Mouse (Mus musculus) kidney, adult 8-10 months (tissue): ENCODE measurements at regions not wholly inside any gene's neighbourhood (a gene's known extent, or its start where the extent isn't known, plus 50 kb on each side); places are given as distances from the start of the nearest gene placed in this dataset.
"Not testable (repeated sequence)": the region's sequence is repeated elsewhere in the genome, so short reads cannot be mapped to it uniquely, and the experiment has no call there.

Experiments used
- DNase-seq, 2 experiments: peaks; one replicate each; pipeline ENCODE4 v3.0.0; 2022

DNA sequence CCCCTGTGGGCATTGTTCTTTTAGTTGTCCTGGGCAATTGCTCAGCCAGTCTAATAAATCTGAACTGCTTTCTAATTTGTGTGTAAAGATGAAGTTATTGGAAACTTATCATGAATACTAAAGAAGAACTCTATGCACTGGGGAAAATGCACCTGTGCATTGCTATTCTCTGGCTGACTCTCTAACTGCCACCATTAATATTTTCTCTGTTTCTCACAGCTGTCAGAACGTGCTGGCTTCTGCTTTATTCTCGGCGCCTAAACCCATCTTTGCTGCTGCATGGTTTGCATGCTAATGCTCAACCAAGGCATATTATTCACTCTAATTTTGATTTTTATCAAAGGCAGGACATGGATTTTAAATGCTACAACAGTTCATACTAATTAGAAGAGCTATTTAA is 128.9 kb upstream of the Gm527 start:
- no peak for DNase-seq

DNA sequence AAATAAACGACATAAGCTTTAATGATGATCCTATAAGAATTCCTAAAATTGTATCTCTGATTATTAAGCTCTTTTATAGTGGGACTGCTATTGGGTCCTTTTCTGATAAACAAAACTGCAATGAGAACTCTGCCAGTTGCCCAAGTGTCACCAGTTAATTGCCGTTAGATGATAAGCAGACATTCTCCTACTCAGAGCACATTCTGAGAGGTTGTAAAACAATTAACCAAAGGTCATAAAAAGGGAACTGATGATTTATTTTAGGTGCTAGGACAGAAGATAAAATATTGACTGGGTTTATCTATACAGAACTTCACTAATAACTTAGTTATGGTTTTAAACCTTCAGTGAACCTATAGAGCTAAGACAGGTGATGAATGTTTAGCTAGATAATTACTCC is 109.2 kb upstream of the Gm527 start:
- DNase-seq, result not testable (repeated sequence)

DNA sequence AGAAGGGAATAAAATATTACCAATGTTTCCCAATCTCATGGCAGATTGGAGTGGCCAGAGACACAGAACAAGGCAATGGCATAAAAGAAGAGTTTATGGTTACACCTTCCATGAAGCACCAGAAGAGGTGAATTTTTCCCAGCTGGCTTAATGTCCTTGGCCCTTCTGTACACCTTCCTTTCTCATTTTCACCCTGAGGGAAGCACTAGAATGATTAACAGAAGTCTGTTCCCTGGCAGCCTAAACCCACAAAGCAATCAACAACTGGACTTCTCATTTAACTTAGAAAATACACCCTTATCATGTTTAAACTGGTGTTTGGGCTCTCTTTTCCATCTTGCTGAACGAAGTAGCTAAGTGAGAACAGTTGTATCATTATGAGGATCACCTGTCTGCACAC is 107.6 kb upstream of the Gm527 start:
- DNase-seq, result peak in 1 of 2 experiments; percentile 47

DNA sequence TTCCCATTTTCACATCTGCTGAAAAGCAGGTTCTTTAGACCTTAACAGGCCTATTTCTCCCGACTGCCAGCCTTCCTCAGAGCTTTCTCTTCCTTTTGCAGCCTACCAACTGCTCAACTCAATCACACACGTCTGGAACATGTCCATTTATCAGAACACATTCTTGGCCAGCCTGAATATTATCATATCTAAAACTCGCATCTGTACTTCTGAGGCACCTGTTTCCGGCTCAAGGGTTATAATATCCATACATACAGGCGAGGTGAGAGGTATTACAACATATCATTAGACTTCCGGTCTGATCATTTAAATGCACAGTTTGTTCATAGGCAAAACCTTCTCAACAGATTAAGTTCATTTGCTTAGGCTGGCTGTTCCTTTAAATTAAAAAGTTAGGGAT is 101.8 kb upstream of the Gm527 start:
- no peak for DNase-seq

DNA sequence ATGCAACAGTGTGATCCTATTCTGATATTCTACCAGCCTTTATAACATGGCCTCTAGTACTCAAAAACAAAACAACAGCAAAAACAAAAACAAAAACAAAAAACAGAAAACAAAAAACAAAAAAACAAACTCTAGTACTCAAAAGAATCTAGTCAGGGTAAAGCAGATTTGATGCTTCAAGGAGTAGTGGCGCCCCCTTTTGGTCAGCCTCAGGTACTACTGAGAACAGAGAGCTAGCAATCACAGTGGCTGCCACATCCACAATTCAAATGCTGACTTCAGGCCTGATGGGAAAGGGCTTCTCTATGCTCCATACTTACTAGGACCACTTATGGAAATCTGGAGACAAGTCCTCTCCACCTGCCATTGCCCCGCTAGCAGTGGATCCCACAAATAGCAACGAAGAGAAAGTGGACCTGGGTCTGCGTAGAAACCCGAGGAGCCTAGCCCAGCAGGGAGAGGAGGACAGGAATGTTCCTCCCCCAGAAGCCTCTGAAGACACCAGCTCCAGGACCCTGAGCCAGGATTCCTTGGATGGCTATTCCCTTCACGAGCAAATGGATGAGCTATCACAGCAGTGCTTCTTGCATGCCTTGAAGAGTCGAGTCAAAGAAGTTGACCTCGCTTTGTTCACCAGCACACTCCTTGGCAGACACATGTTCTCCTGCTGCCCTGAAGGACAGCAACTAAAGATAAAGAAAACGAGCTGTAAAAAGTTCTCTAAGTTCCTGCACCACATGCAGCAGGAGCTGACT is 100.5 kb upstream of the Gm527 start:
- DNase-seq, result peak in 1 of 2 experiments; percentile 37

DNA sequence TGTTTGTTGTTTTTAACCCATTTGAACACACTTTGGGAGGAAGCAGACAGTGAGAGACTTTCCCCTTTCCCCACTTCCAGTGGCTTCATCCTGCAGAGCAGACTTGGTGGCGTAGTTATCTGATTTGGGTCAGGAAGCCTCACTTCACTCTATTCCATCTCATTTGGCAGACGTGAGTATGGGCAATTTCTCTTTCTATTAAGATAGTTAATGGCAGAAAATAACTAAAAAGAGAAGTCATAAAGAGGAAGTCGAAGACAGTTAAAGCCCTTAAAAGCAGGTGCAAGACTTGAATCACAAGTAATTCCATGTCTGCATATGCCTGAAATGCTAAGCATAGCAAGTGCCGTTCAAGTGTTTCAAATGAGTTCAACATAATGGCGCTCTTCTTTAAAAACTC is 97.0 kb upstream of the Gm527 start:
- no peak for DNase-seq

DNA sequence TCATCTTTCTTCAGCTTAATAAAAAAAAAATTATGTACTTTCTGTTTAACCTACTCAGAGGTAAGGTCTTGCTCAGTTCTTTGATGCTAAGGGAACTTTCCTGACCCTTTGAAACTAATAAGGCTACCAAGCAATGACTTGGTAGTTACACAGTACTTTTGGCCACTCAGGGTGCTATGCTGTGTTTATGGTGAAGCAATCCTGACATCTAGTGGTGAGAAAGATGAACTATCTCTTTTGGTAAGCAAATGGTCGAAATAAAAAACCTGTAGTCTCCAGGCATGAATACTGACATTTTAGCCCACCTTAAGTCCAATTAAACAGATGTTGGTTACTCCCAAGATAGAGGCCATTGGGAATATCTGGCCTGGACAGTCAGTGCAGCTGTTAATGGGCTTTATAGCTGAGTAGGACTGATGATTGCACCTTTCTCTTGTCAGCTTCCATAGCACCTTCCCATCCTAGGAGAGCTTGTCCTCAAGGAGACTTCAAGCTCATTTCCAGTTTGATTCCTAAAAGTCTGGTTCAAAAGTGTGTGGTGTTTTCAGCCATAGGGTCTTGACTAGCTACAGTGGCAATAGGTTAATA is 88.0 kb upstream of the Gm527 start:
- DNase-seq, result no peak

DNA sequence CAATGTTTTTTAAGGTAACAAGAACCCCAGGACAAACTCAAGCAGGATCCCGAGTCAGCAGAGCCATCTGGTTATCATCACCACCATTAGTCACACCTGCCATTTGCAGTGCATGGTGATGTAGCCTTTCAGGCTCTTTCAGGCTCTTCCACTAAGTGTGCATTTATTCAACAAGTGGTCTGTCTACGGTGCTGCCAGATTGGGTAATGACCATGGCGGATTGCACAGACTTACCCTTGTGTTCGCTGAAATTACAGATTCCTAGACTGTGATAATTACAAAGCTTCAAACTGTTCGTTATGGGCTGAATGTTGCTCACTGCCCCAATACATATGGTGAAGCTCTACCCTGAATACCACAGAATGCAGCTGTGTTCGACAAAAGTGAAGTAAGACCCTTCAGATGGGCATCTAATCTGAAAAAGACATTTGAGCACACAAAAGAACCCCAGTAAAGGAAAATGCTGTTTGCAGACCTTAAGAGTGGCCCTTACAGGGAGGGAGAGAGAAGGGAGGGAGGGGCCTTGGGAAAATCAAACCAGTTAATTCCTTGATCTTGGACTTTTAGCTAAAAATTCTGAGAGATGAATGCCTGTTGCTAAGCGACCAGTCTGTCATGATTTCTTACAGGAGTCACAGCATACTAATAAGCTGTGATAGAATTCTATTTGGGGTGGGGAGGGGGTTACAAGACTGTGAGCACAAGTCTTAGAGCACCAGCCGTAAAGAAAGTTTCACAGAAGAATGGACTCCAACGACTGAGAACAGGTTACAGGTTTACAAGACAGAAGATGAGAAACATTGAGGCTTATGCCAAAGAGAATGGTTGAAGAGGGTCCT is 85.2 kb upstream of the Gm527 start:
- no peak for DNase-seq

DNA sequence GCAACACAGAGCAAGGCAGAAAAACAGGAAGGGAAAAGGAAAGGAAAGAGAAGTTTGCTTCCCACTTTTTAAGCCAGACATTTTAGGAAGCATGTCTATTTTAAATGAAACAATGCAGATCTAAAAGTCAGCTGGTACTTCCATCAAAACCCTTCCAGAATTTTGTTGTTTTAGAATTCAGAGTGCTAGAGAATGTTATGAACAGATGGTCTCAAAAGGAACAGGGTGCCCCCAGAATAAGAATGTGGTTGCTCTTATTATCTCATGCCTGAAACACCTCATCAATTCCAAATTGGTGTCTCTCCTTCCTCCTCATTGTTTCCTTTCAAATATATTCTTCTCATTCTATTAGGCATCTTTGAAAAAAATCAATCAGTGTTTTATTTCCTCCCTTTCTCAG is 60.0 kb upstream of the Gm527 start:
- no peak for DNase-seq
